Mouse (Mus musculus): ENCODE data around the gene Gm3285. TPM values are rescaled to one million over a fixed set of nuclear protein-coding genes. Genes with fewer than 3 reads are reported as not detected.

Gm3285 gene
- polyA plus RNA-seq, 1 experiment from 2014 or later: not detected

GRCm38 (mm10) chr10:77882553-77882952, 20.8 kb downstream of the Gm3285 start:
- no peak overlapping the region for H3K4me3 ChIP-seq (replicated peaks; ENCODE audit: low read length)
- no peak overlapping the region for H3K4me2 ChIP-seq (ENCODE audit: low read depth, low read length)
- no peak for ATAC-seq (ENCODE audit: insufficient read depth, low FRiP score)
- no peaks in the 10 kb centered on the region for H3K27me3 ChIP-seq (ENCODE audit: control insufficient read depth, insufficient read depth, low read length)
- no peak overlapping the region for H3K9ac ChIP-seq (ENCODE audit: low read length)
- no peak overlapping the region for H3K27ac ChIP-seq (ENCODE audit: low read length)
- no peaks in the 10 kb centered on the region for H3K4me1 ChIP-seq (ENCODE audit: control insufficient read depth, insufficient read depth, low read length)
- no peaks in the 10 kb centered on the region for H3K36me3 ChIP-seq (ENCODE audit: control insufficient read depth, insufficient read depth, low read length)
- no peaks in the 10 kb centered on the region for H3K9me3 ChIP-seq (replicated peaks; ENCODE audit: control insufficient read depth, low read length)
- WGBS: 83% methylated on average over 5 of the region's 5 CpGs

- Histone ChIP-seq H3K4me1 (ENCODE audit: control insufficient read depth, insufficient read depth, low read length) (no peaks in the 10 kb centered on the region), H3K9ac (ENCODE audit: low read length) (no peak overlapping the region), H3K4me3 (replicated peaks; ENCODE audit: low read length) (no peak overlapping the region), H3K27me3 (ENCODE audit: control insufficient read depth, insufficient read depth, low read length) (no peaks in the 10 kb centered on the region), H3K27ac (ENCODE audit: low read length) (no peak overlapping the region), H3K36me3 (ENCODE audit: control insufficient read depth, insufficient read depth, low read length) (no peaks in the 10 kb centered on the region), H3K4me2 (ENCODE audit: low read depth, low read length) (no peak overlapping the region), H3K9me3 (replicated peaks; ENCODE audit: control insufficient read depth, low read length) (0 out of 2 replicates have a peak, but pooled peaks cover 3% of the 10 kb centered on the region)
- 41% methylated on average over 12 of the region's 12 CpGs for WGBS
- ATAC-seq (ENCODE audit: insufficient read depth, low FRiP score): no peak
Measured at GRCm38 (mm10) chr10:77886007-77886747, 24.4 kb downstream of the Gm3285 start.

- no peaks in the 10 kb centered on the region for H3K36me3 ChIP-seq (ENCODE audit: control insufficient read depth, insufficient read depth, low read length)
- H3K4me1 ChIP-seq (ENCODE audit: control insufficient read depth, insufficient read depth, low read length): no peaks in the 10 kb centered on the region
- no peak overlapping the region for H3K27ac ChIP-seq (ENCODE audit: low read length)
- WGBS: 81% methylated on average over 8 of the region's 8 CpGs
- ATAC-seq (ENCODE audit: insufficient read depth, low FRiP score): no peak
- H3K9me3 ChIP-seq (replicated peaks; ENCODE audit: control insufficient read depth, low read length): 0 out of 2 replicates have a peak, but pooled peaks cover 3% of the 10 kb centered on the region
- H3K27me3 ChIP-seq (ENCODE audit: control insufficient read depth, insufficient read depth, low read length): no peaks in the 10 kb centered on the region
- H3K4me3 ChIP-seq (replicated peaks; ENCODE audit: low read length): no peak overlapping the region
- H3K4me2 ChIP-seq (ENCODE audit: low read depth, low read length): no peak overlapping the region
- no peak overlapping the region for H3K9ac ChIP-seq (ENCODE audit: low read length)
Measured at GRCm38 (mm10) chr10:77890987-77891565, 29.3 kb downstream of the Gm3285 start.

GRCm38 (mm10) chr10:77895562-77895961, 33.8 kb downstream of the Gm3285 start:
- Histone ChIP-seq H3K27ac (ENCODE audit: low read length) (no peak overlapping the region), H3K9ac (ENCODE audit: low read length) (no peak overlapping the region), H3K4me3 (replicated peaks; ENCODE audit: low read length) (no peak overlapping the region), H3K27me3 (ENCODE audit: control insufficient read depth, insufficient read depth, low read length) (no peaks in the 10 kb centered on the region), H3K9me3 (replicated peaks; ENCODE audit: control insufficient read depth, low read length) (no peaks in the 10 kb centered on the region), H3K4me2 (ENCODE audit: low read depth, low read length) (no peak overlapping the region), H3K4me1 (ENCODE audit: control insufficient read depth, insufficient read depth, low read length) (no peaks in the 10 kb centered on the region), H3K36me3 (ENCODE audit: control insufficient read depth, insufficient read depth, low read length) (no peaks in the 10 kb centered on the region)
- 53% methylated on average over 5 of the region's 5 CpGs for WGBS
- no peak for ATAC-seq (ENCODE audit: insufficient read depth, low FRiP score)

GRCm38 (mm10) chr10:77900126-77900525, 38.4 kb downstream of the Gm3285 start:
- WGBS: 66% methylated on average over 7 of the region's 7 CpGs
- no peaks in the 10 kb centered on the region for H3K36me3 ChIP-seq (ENCODE audit: control insufficient read depth, insufficient read depth, low read length)
- H3K9me3 ChIP-seq (replicated peaks; ENCODE audit: control insufficient read depth, low read length): no peaks in the 10 kb centered on the region
- H3K4me2 ChIP-seq (ENCODE audit: low read depth, low read length): no peak overlapping the region
- ATAC-seq (ENCODE audit: insufficient read depth, low FRiP score): no peak
- H3K4me1 ChIP-seq (ENCODE audit: control insufficient read depth, insufficient read depth, low read length): 0 out of 2 replicates have a peak, but pooled peaks cover 5% of the 10 kb centered on the region
- H3K4me3 ChIP-seq (replicated peaks; ENCODE audit: low read length): no peak overlapping the region
- no peaks in the 10 kb centered on the region for H3K27me3 ChIP-seq (ENCODE audit: control insufficient read depth, insufficient read depth, low read length)
- no peak overlapping the region for H3K27ac ChIP-seq (ENCODE audit: low read length)
- no peak overlapping the region for H3K9ac ChIP-seq (ENCODE audit: low read length)

GRCm38 (mm10) chr10:77900903-77901818, 39.4 kb downstream of the Gm3285 start:
- peak overlapping the region; percentile 46; the same call in 1 of the 2 replicates for H3K4me3 ChIP-seq (replicated peaks; ENCODE audit: low read length)

GRCm38 (mm10) chr10:77901871-77902210, 40.1 kb downstream of the Gm3285 start:
- 0 out of 2 replicates have a peak, but pooled peaks cover 5% of the 10 kb centered on the region for H3K4me1 ChIP-seq (ENCODE audit: control insufficient read depth, insufficient read depth, low read length)
- H3K27ac ChIP-seq (ENCODE audit: low read length): no peak overlapping the region
- WGBS: 3% methylated on average over 14 of the region's 14 CpGs
- H3K36me3 ChIP-seq (ENCODE audit: control insufficient read depth, insufficient read depth, low read length): no peaks in the 10 kb centered on the region
- H3K9ac ChIP-seq (ENCODE audit: low read length): peak overlapping the region; percentile 71
- H3K4me3 ChIP-seq (replicated peaks; ENCODE audit: low read length): peak overlapping the region; percentile 46
- no peaks in the 10 kb centered on the region for H3K9me3 ChIP-seq (replicated peaks; ENCODE audit: control insufficient read depth, low read length)
- peak overlapping the region; percentile 53 for H3K4me2 ChIP-seq (ENCODE audit: low read depth, low read length)
- ATAC-seq (ENCODE audit: insufficient read depth, low FRiP score): peak; percentile 15; the same call in 1 of the 2 replicates
- no peaks in the 10 kb centered on the region for H3K27me3 ChIP-seq (ENCODE audit: control insufficient read depth, insufficient read depth, low read length)

More at GRCm38 (mm10) chr10:77900903-77901818, 39.4 kb downstream of the Gm3285 start:
- no peak overlapping the region for H3K27ac ChIP-seq (ENCODE audit: low read length)
- H3K9me3 ChIP-seq (replicated peaks; ENCODE audit: control insufficient read depth, low read length): no peaks in the 10 kb centered on the region
- WGBS: 86% methylated on average over 27 of the region's 27 CpGs
- 0 out of 2 replicates have a peak, but pooled peaks cover 5% of the 10 kb centered on the region for H3K4me1 ChIP-seq (ENCODE audit: control insufficient read depth, insufficient read depth, low read length)
- peak overlapping the region; percentile 53 for H3K4me2 ChIP-seq (ENCODE audit: low read depth, low read length)
- H3K27me3 ChIP-seq (ENCODE audit: control insufficient read depth, insufficient read depth, low read length): no peaks in the 10 kb centered on the region
- no peaks in the 10 kb centered on the region for H3K36me3 ChIP-seq (ENCODE audit: control insufficient read depth, insufficient read depth, low read length)
- no peak for ATAC-seq (ENCODE audit: insufficient read depth, low FRiP score)
- H3K9ac ChIP-seq (ENCODE audit: low read length): no peak overlapping the region

- H3K9ac ChIP-seq (ENCODE audit: low read length): peak within 1 kb of the TSS; percentile 71
- WGBS: 1% methylated on average over 35 of the region's 46 CpGs
- no peaks in the 10 kb centered on the region for H3K36me3 ChIP-seq (ENCODE audit: control insufficient read depth, insufficient read depth, low read length)
- H3K4me2 ChIP-seq (ENCODE audit: low read depth, low read length): peak within 1 kb of the TSS; percentile 53
- no peak within 1 kb of the TSS for H3K27ac ChIP-seq (ENCODE audit: low read length)
- no peaks in the 10 kb centered on the region for H3K9me3 ChIP-seq (replicated peaks; ENCODE audit: control insufficient read depth, low read length)
- peak; percentile 83 for ATAC-seq (ENCODE audit: insufficient read depth, low FRiP score)
- H3K4me1 ChIP-seq (ENCODE audit: control insufficient read depth, insufficient read depth, low read length): 0 out of 2 replicates have a peak, but pooled peaks cover 5% of the 10 kb centered on the region
- peak within 1 kb of the TSS; percentile 46 for H3K4me3 ChIP-seq (replicated peaks; ENCODE audit: low read length)
- H3K27me3 ChIP-seq (ENCODE audit: control insufficient read depth, insufficient read depth, low read length): no peaks in the 10 kb centered on the region
Measured at GRCm38 (mm10) chr10:77902211-77902893, 40.6 kb downstream of the Gm3285 start, which contains the start of gene Lrrc3. TSS of gene Lrrc3 (minus strand) at chr10:77902536.

Data from stomach, embryonic 16.5 days (tissue).